Mouse (Mus musculus): ENCODE measurements around the gene Mars2.

DNA sequence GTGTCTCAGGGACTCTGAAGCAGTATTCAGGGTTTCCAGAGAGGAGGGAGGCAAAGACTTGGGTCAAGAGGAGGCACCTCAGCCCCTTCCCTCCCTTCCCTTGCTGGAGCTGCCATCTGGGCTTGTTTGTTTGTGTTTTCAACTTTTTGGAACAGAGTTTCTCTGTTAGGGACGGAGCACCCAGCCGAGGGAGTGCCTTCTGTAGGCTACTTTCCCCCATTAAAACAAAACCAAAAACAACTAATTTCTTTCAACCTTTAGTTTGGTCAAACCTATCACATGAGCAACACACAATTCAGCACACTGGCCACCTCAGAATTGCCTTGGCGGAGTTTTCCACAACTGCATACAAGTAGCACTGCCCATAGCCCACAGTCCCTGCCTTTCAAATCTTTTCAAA lies 11.6 kb upstream of the Mars2 start:
- TF ChIP-seq CTCF (IDR thresholded peaks at IDR 0.05; ENCODE audit: borderline replicate concordance, extremely low read depth, insufficient read depth, insufficient read length) (no peak), POLR2A (IDR thresholded peaks at IDR 0.05; ENCODE audit: borderline replicate concordance, extremely low read depth, insufficient read depth, insufficient read length, poor library complexity, severe bottlenecking) (no peak)

Measured in brain, embryonic 14.5 days (tissue).